Mouse (Mus musculus): ENCODE data around the gene Mrap2.

DNA sequence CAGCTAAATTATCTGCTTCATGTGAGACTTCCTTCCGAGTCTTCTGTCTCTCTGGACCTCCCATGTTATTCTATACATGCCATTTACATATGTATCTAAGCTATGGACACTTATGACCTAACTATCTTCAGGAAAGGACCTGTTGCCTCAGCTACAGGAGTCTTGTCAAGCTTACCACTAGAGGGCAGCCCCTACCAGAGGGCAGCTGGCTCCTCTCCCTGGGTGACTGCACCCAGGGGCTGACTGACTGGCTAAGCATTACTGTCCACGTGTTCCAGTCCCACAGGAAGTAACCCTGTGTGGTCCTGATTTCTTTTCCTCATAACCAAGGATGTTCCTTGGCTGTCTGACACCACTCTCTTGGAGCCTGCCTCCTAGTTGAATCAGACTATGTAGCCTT lies 46.1 kb upstream of the Mrap2 start:
- no peak for TF ChIP-seq POLR2A (IDR thresholded peaks at IDR 0.05; ENCODE audit: insufficient read depth, low read depth, low read length)
- no peak for TF ChIP-seq CTCF (IDR thresholded peaks at IDR 0.05; ENCODE audit: insufficient read depth, low read depth, low read length)

Data from olfactory bulb, adult 2 months (tissue).